Mouse (Mus musculus) limb, embryonic 14.5 days (tissue): ENCODE results near the gene Irx3. TPM values are rescaled to one million over a fixed set of nuclear protein-coding genes. Genes with fewer than 3 reads are reported as not detected.
A peak's percentile ranks its signal among the peaks of the same experiment; 100 is the strongest.

Source experiments
- ATAC-seq: fragments of 200-750 bp; cut with Nextera tagmentation; 2 replicates; pipeline ENCODE4 v1.8.0; 2017; ENCODE audit warnings: low read depth, moderate number of reproducible peaks, moderate TSS enrichment; ENCODE audit not compliant: low FRiP score
- DNase-seq: peaks from one replicate; pipeline ENCODE4 v3.0.0-alpha.2; 2015; ENCODE audit warnings: low spot score
- H3K27ac ChIP-seq: fragments of 300-500 bp; sonication (generic); replicated peaks from 2 replicates; pipeline ENCODE4 v1.5.1; 2014; ENCODE audit warnings: low read depth, mild to moderate bottlenecking, low read length, moderate library complexity, mixed read lengths
- H3K27me3 ChIP-seq: fragments of 300-500 bp; sonication (generic); 2 replicates; pipeline ENCODE4 v1.6.1; 2014; ENCODE audit warnings: low read length, mixed read lengths; ENCODE audit not compliant: control insufficient read depth, insufficient read depth
- H3K36me3 ChIP-seq: fragments of 300-500 bp; sonication (generic); 2 replicates; pipeline ENCODE4 v1.6.1; 2014; ENCODE audit warnings: mild to moderate bottlenecking, low read length, moderate library complexity, mixed read lengths; ENCODE audit not compliant: control insufficient read depth, insufficient read depth
- H3K4me1 ChIP-seq: fragments of 300-500 bp; sonication (generic); 2 replicates; pipeline ENCODE4 v1.6.1; 2014; ENCODE audit warnings: antibody characterized with exemption, low read length, mixed read lengths; ENCODE audit not compliant: control insufficient read depth, insufficient read depth
- H3K4me2 ChIP-seq: fragments of 300-500 bp; sonication (generic); replicated peaks from 2 replicates; pipeline ENCODE4 v1.6.1; 2014; ENCODE audit warnings: low read depth, mild to moderate bottlenecking, low read length, moderate library complexity; ENCODE audit not compliant: severe bottlenecking
- H3K4me3 ChIP-seq: fragments of 300-500 bp; sonication (generic); replicated peaks from 2 replicates; pipeline ENCODE4 v1.5.1; 2014; ENCODE audit warnings: low read length
- H3K9ac ChIP-seq: fragments of 300-500 bp; sonication (generic); 2 replicates; pipeline ENCODE4 v1.6.1; 2014; ENCODE audit warnings: mild to moderate bottlenecking, low read depth, low read length, moderate library complexity; ENCODE audit not compliant: severe bottlenecking
- H3K9me3 ChIP-seq: fragments of 300-500 bp; sonication (generic); 2 replicates; pipeline ENCODE4 v1.6.1; 2016; ENCODE audit warnings: low read length; ENCODE audit not compliant: control insufficient read depth
- POLR2A ChIP-seq: fragments of 200-500 bp; IDR thresholded peaks from 2 replicates; pipeline ENCODE4 v1.8.0; 2012; ENCODE audit warnings: inconsistent platforms, mild to moderate bottlenecking, moderate library complexity, borderline replicate concordance; ENCODE audit not compliant: insufficient read depth, insufficient read length; ENCODE audit errors: extremely low read depth
- WGBS: fragments of 180-500 bp; shearing (Covaris S2); extraction: QIAGEN DNeasy Blood & Tissue Kit; methylation state at CpG from one replicate; pipeline ENCODE4 v1.1.7; 2014; 5-methylcytosine and 5-hydroxymethylcytosine counted together
- polyA plus RNA-seq, 2 experiments: library from polyadenylated mRNA; depleted of rRNA in 1 of 2; stranded (reverse) in 1 of 2; unstranded in 1 of 2; fragments of >200 nt; fragmentation: Nextera tagmentation in 1 of 2; extraction: Ambion mirVana in 1 of 2; gene quantifications; 2 replicates each; pipeline versions ENCODE4 v1.2.1 to v1.2.3; 2012 to 2014

Gene Irx3
- polyA plus RNA-seq, 2 experiments: 15.3 to 28.2 TPM

GRCm38 (mm10) chr8:91797626-91798271 is 4.1 kb downstream of the Irx3 start:
- peak overlapping the region; percentile 13; the same call in 1 of the 2 replicates for H3K9ac ChIP-seq
- peak; percentile 36; the same call in 1 of the 2 replicates for ATAC-seq
- peaks cover 68% of the 10 kb centered on the region for H3K27me3 ChIP-seq
- H3K4me1 ChIP-seq: peaks cover 5% of the 10 kb centered on the region
- peak overlapping the region; percentile 50 for H3K4me2 ChIP-seq
- H3K9me3 ChIP-seq: no peaks in the 10 kb centered on the region
- TF ChIP-seq POLR2A: no peak
- peak overlapping the region; percentile 55 for H3K4me3 ChIP-seq
- WGBS: under 1% methylated on average over 32 of the region's 35 CpGs
- H3K36me3 ChIP-seq: no peaks in the 10 kb centered on the region
- H3K27ac ChIP-seq: no peak overlapping the region
- DNase-seq: peak; percentile 45

DNA sequence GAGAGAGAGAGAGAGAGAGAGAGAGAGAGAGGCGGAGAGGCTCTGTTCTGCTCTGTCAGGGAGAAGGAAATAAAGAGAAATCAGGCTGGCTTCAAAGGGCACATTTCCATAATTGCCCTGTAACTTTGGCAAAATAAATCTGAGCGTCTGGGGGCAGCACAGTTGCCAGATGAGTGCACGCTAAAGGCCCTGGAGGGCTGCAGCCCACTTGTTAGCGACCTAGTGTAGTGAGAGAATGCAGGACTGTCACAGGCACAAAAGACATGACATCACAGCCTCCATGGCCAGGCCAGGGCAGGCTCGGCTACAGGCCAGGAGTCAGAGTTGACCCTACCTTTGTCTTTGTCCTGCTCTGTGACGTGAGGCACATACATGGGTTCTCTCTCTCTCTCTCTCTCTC is 8.0 kb downstream of the Irx3 start:
- Histone ChIP-seq H3K4me1 (peaks cover 5% of the 10 kb centered on the region; the same call in 1 of the 2 replicates), H3K27ac (no peak overlapping the region), H3K36me3 (no peaks in the 10 kb centered on the region), H3K9ac (no peak overlapping the region), H3K4me2 (no peak overlapping the region), H3K27me3 (peaks cover 37% of the 10 kb centered on the region), H3K4me3 (no peak overlapping the region), H3K9me3 (0 out of 2 replicates have a peak, but pooled peaks cover 2% of the 10 kb centered on the region)
- DNase-seq (no peak), ATAC-seq (no peak)
- TF ChIP-seq POLR2A: no peak
- 19% methylated on average over 6 of the region's 6 CpGs for WGBS

- Histone ChIP-seq H3K36me3 (no peaks in the 10 kb centered on the region), H3K9ac (no peak overlapping the region), H3K27me3 (no peaks in the 10 kb centered on the region), H3K4me1 (no peaks in the 10 kb centered on the region), H3K9me3 (0 out of 2 replicates have a peak, but pooled peaks cover 2% of the 10 kb centered on the region), H3K4me2 (no peak overlapping the region), H3K4me3 (no peak overlapping the region), H3K27ac (no peak overlapping the region)
- ATAC-seq: no peak
- no peak for DNase-seq
- TF ChIP-seq POLR2A: no peak
- 85% methylated on average over 9 of the region's 9 CpGs for WGBS
These were observed 14.5 kb downstream of the Irx3 start for GRCm38 (mm10) chr8:91787194-91787895.

DNA sequence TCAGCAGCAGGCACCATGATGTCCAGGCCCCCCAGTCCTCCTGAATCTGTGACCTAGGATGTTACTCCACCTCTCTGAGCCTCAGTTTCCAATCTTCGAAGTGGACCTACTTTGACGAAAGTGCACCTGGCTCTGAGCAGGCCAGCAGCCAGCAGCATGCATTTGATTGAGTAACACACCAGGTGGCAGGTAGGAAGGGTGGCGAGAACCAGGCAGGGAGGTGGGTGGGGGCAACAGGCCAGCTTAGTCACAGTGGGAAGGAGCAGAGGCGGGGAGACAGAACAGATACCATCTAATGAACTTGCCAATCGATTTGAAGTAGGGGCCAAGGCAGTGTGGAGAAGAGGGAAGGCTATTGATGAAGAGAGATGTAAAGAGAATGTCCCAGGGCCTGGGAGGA is 18.9 kb downstream of the Irx3 start:
- DNase-seq: no peak
- 74% methylated on average over 5 of the region's 5 CpGs for WGBS
- Histone ChIP-seq H3K9ac (no peak overlapping the region), H3K27me3 (no peaks in the 10 kb centered on the region), H3K4me1 (no peaks in the 10 kb centered on the region), H3K9me3 (no peaks in the 10 kb centered on the region), H3K4me3 (no peak overlapping the region), H3K27ac (no peak overlapping the region), H3K4me2 (no peak overlapping the region), H3K36me3 (no peaks in the 10 kb centered on the region)
- no peak for ATAC-seq
- TF ChIP-seq POLR2A: no peak

GRCm38 (mm10) chr8:91782201-91782600 is 19.7 kb downstream of the Irx3 start:
- DNase-seq (no peak), ATAC-seq (no peak)
- H3K9me3 ChIP-seq: no peaks in the 10 kb centered on the region

More at GRCm38 (mm10) chr8:91782201-91782600, 19.7 kb downstream of the Irx3 start:
- Histone ChIP-seq H3K4me3 (no peak overlapping the region), H3K27ac (no peak overlapping the region), H3K36me3 (no peaks in the 10 kb centered on the region), H3K27me3 (no peaks in the 10 kb centered on the region), H3K4me2 (no peak overlapping the region), H3K4me1 (no peaks in the 10 kb centered on the region), H3K9ac (no peak overlapping the region)
- no peak for TF ChIP-seq POLR2A
- 71% methylated on average over 7 of the region's 7 CpGs for WGBS
